Mouse (Mus musculus) C3H10T1/2 (cell line): Measurements from ENCODE around the gene Ndufv1. TPM values are rescaled to one million over a fixed set of nuclear protein-coding genes. Genes with fewer than 3 reads are reported as not detected.

Experiments
- polyA plus RNA-seq, 2 experiments: library from polyadenylated mRNA; unstranded; fragments of >200 nt; fragmentation: generic; extraction: Trizol; gene quantifications; one replicate each; pipeline ENCODE4 v1.2.1; 2012; ENCODE audit warnings: missing spikeins in 2 of 2

Ndufv1 gene
- polyA plus RNA-seq: 100 to 1,000 TPM; 253 to 401 TPM

GRCm38 (mm10) chr19:4012432-4013022, at the start of gene Ndufv1:
Gene Ndufv1, minus strand, starts transcription at chr19:4012806.

GRCm38 (mm10) chr19:4059069-4059740, 46.6 kb upstream of the Ndufv1 start, which contains the start of gene Gstp3:
Gene Gstp3, minus strand, starts transcription at chr19:4059569.

GRCm38 (mm10) chr19:4045966-4046865, 33.6 kb upstream of the Ndufv1 start, which contains the start of gene Gstp2:
Gene Gstp2, minus strand, starts transcription at chr19:4046023.

GRCm38 (mm10) chr19:4037788-4038232, 25.2 kb upstream of the Ndufv1 start, which contains the start of gene Gstp1:
Gene Gstp1, minus strand, starts transcription at chr19:4037985.

GRCm38 (mm10) chr19:4003112-4003511, 9.5 kb downstream of the Ndufv1 start, which contains the start of gene Doc2g:
Gene Doc2g, plus strand, starts transcription at chr19:4003313.

GRCm38 (mm10) chr19:4000119-4000900, 12.3 kb downstream of the Ndufv1 start, which contains the start of the genes Nudt8 and Gm49405:
Gene Nudt8, plus strand, starts transcription at chr19:4000580.
Gene Gm49405, plus strand, starts transcription at chr19:4000626.

GRCm38 (mm10) chr19:3992416-3992815, 20.2 kb downstream of the Ndufv1 start, which contains the start of gene Tbx10:
Gene Tbx10, plus strand, starts transcription at chr19:3992752.

GRCm38 (mm10) chr19:3986334-3986733, 26.3 kb downstream of the Ndufv1 start, which contains the start of gene Acy3:
Gene Acy3, plus strand, starts transcription at chr19:3986570.

GRCm38 (mm10) chr19:3972229-3972628, 40.4 kb downstream of the Ndufv1 start, which contains the start of gene Aldh3b2:
Gene Aldh3b2, plus strand, starts transcription at chr19:3972328.

GRCm38 (mm10) chr19:3958470-3958869, 54.1 kb downstream of the Ndufv1 start, which contains the start of gene Aldh3b3:
Gene Aldh3b3, plus strand, starts transcription at chr19:3958645.

Other genes with a start within 250 kb of the Ndufv1 start
- 1 to 10 TPM in 1 of 2 experiments, under 1 TPM in 1; 0.35 to 8.2 TPM for gene Kmt5b, start 245.4 kb downstream of the Ndufv1 start, polyA plus RNA-seq
- gene Chka, start 161.0 kb downstream of the Ndufv1 start, polyA plus RNA-seq: 10 to 100 TPM in 1 of 2 experiments, 1 to 10 TPM in 1; 3.8 to 19.2 TPM
- 10 to 100 TPM; 46.1 to 53.3 TPM for gene Tcirg1, start 105.7 kb downstream of the Ndufv1 start, polyA plus RNA-seq
- 100 to 1,000 TPM; 269 to 451 TPM for gene Ndufs8, start 100.0 kb downstream of the Ndufv1 start, polyA plus RNA-seq
- 1 to 10 TPM; 2.7 to 8.3 TPM for gene Aldh3b1, start 83.0 kb downstream of the Ndufv1 start, polyA plus RNA-seq
- under 1 TPM; 0.01 to 0.08 TPM for gene Unc93b1, start 77.6 kb downstream of the Ndufv1 start, polyA plus RNA-seq
- under 1 TPM in 1 of 2 experiments, not detected in 1; 0.01 TPM for gene Aldh3b3, start 54.2 kb downstream of the Ndufv1 start, polyA plus RNA-seq
- not detected for gene Aldh3b2, start 40.5 kb downstream of the Ndufv1 start, polyA plus RNA-seq
- gene Acy3, start 26.2 kb downstream of the Ndufv1 start, polyA plus RNA-seq: 10 to 100 TPM in 1 of 2 experiments, 1 to 10 TPM in 1; 7.4 to 28.3 TPM
- gene Tbx10, start 20.1 kb downstream of the Ndufv1 start, polyA plus RNA-seq: under 1 TPM in 1 of 2 experiments, not detected in 1; 0.05 TPM
- 10 to 100 TPM; 41.3 to 59.9 TPM for gene Nudt8, start 12.2 kb downstream of the Ndufv1 start, polyA plus RNA-seq
- gene Gm49405, start 12.2 kb downstream of the Ndufv1 start, polyA plus RNA-seq: 1 to 10 TPM in 1 of 2 experiments, under 1 TPM in 1; 0.19 to 1.4 TPM
- gene Doc2g, start 9.5 kb downstream of the Ndufv1 start, polyA plus RNA-seq: 1 to 10 TPM in 1 of 2 experiments, under 1 TPM in 1; 0.41 to 4.0 TPM
- gene Gstp1, start 25.2 kb upstream of the Ndufv1 start, polyA plus RNA-seq: 1,000 to 10,000 TPM in 1 of 2 experiments, 100 to 1,000 TPM in 1; 849 to 1,247 TPM
- 10 to 100 TPM in 1 of 2 experiments, 1 to 10 TPM in 1; 1.8 to 13.9 TPM for gene Gstp2, start 33.2 kb upstream of the Ndufv1 start, polyA plus RNA-seq
- gene Gstp3, start 46.8 kb upstream of the Ndufv1 start, polyA plus RNA-seq: under 1 TPM; 0.15 to 0.18 TPM
- gene Cabp2, start 68.8 kb upstream of the Ndufv1 start, polyA plus RNA-seq: not detected
- 100 to 1,000 TPM in 1 of 2 experiments, 10 to 100 TPM in 1; 86.0 to 148 TPM for gene Cdk2ap2, start 84.4 kb upstream of the Ndufv1 start, polyA plus RNA-seq
- gene Pitpnm1, start 87.2 kb upstream of the Ndufv1 start, polyA plus RNA-seq: 10 to 100 TPM; 48.2 to 61.6 TPM
- gene Aip, start 113.1 kb upstream of the Ndufv1 start, polyA plus RNA-seq: 100 to 1,000 TPM; 201 to 241 TPM
- gene Gpr152, start 127.0 kb upstream of the Ndufv1 start, polyA plus RNA-seq: under 1 TPM in 1 of 2 experiments, not detected in 1; 0.09 TPM
- under 1 TPM; 0.14 to 0.38 TPM for gene Cabp4, start 131.2 kb upstream of the Ndufv1 start, polyA plus RNA-seq
- 100 to 1,000 TPM; 256 to 440 TPM for gene Coro1b, start 135.8 kb upstream of the Ndufv1 start, polyA plus RNA-seq
- 1 to 10 TPM; 6.5 to 9.5 TPM for gene Ptprcap, start 140.8 kb upstream of the Ndufv1 start, polyA plus RNA-seq
- gene Rps6kb2, start 150.5 kb upstream of the Ndufv1 start, polyA plus RNA-seq: 10 to 100 TPM; 28.6 to 29.9 TPM
- 10 to 100 TPM in 1 of 2 experiments, 1 to 10 TPM in 1; 1.8 to 16.2 TPM for gene Carns1, start 162.7 kb upstream of the Ndufv1 start, polyA plus RNA-seq
- 1 to 10 TPM in 1 of 2 experiments, under 1 TPM in 1; 0.63 to 1.7 TPM for gene Tbc1d10c, start 178.5 kb upstream of the Ndufv1 start, polyA plus RNA-seq
- 1,000 to 10,000 TPM in 1 of 2 experiments, 100 to 1,000 TPM in 1; 727 to 1,261 TPM for gene Ppp1ca, start 179.3 kb upstream of the Ndufv1 start, polyA plus RNA-seq
- gene Rad9a, start 188.9 kb upstream of the Ndufv1 start, polyA plus RNA-seq: 10 to 100 TPM; 25.1 to 36.1 TPM
- 10 to 100 TPM in 1 of 2 experiments, 1 to 10 TPM in 1; 7.5 to 24.4 TPM for gene Clcf1, start 201.4 kb upstream of the Ndufv1 start, polyA plus RNA-seq
- gene AC109138.7, start 201.6 kb upstream of the Ndufv1 start, polyA plus RNA-seq: 1 to 10 TPM in 1 of 2 experiments, not detected in 1; 3.9 TPM
- 100 to 1,000 TPM; 131 to 165 TPM for gene Pold4, start 219.1 kb upstream of the Ndufv1 start, polyA plus RNA-seq